ENCODE assay signal across 8 mouse cellular contexts in the genomic region with DNA sequence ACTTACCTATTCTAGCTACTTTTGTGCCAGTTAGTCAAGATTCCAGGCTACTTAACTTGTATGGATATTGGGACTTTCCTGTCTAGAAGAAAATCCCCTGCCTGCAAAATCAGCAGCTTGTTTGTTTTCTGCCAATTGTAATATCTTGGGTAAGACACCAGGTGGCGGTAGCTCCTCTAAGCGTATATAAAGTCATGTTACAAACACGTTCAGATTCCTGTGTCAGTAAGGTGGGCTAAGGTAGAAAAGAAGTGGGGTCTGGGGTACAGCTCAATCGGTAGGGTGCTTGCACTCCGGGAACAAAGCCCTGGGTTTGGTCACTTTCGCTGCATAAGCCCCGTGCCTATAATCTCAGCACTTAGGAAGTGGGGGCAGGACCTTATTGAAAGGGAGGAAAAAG. TPM values are rescaled to one million over a fixed set of nuclear protein-coding genes. Genes with fewer than 3 reads are reported as not detected.
DNase-seq lines count a peak whose midpoint lies in the region; ATAC-seq and TF ChIP-seq lines count a peak whose summit lies in the region.

No protein-coding gene starts in this region.

- peak in 1 of 2 experiments; percentile 10 for DNase-seq in cerebellum, adult 2 months
- DNase-seq in cerebellum, adult 11-12 months: no peak
- peak; percentile 40 for DNase-seq in neural tube, embryonic 10.5 days (ENCODE audit: extremely low spot score, low spot score)
- peak; percentile 27 for DNase-seq in embryonic facial prominence, embryonic 10.5 days (ENCODE audit: low spot score)
- peak; percentile 49 for DNase-seq in limb, embryonic 10.5 days (ENCODE audit: low spot score)
- peak; percentile 31 for DNase-seq in thymus, postnatal 0 days (ENCODE audit: low spot score)
- DNase-seq in layer of hippocampus, adult 9-11 months: no peak

- H3K9ac ChIP-seq in neural tube, embryonic 15.5 days (replicated peaks): no peak overlapping the region

- H3K4me1 ChIP-seq in cerebellum, adult 2 months (ENCODE audit: control insufficient read depth, insufficient read depth, low read length): no peaks in the 10 kb centered on the region
- H3K4me1 ChIP-seq in neural tube, embryonic 15.5 days: no peaks in the 10 kb centered on the region
- H3K4me1 ChIP-seq in embryonic facial prominence, embryonic 10.5 days: no peaks in the 10 kb centered on the region
- no peaks in the 10 kb centered on the region for H3K4me1 ChIP-seq in limb, embryonic 10.5 days

- no peaks in the 10 kb centered on the region for H3K27me3 ChIP-seq in cerebellum, adult 2 months (ENCODE audit: control insufficient read depth, insufficient read depth, low read length)
- no peaks in the 10 kb centered on the region for H3K27me3 ChIP-seq in neural tube, embryonic 15.5 days (replicated peaks)
- H3K27me3 ChIP-seq in embryonic facial prominence, embryonic 10.5 days (replicated peaks; ENCODE audit: low read depth, poor library complexity, severe bottlenecking): 0 out of 2 replicates have a peak, but pooled peaks cover 3% of the 10 kb centered on the region
- H3K27me3 ChIP-seq in limb, embryonic 10.5 days (ENCODE audit: low read depth, poor library complexity, severe bottlenecking): no peaks in the 10 kb centered on the region

- no peak for TF ChIP-seq POLR2A in cerebellum, adult 2 months (IDR thresholded peaks at IDR 0.05; ENCODE audit: borderline replicate concordance, insufficient read depth, low read length)

- H3K27ac ChIP-seq in cerebellum, adult 2 months (ENCODE audit: insufficient read depth, low read length): no peak overlapping the region
- no peak overlapping the region for H3K27ac ChIP-seq in neural tube, embryonic 15.5 days (replicated peaks)
- H3K27ac ChIP-seq in embryonic facial prominence, embryonic 10.5 days (replicated peaks): no peak overlapping the region
- no peak overlapping the region for H3K27ac ChIP-seq in limb, embryonic 10.5 days

- 18% methylated on average over 7 of the region's 7 CpGs for WGBS in cerebellum, adult 2 months
- 19% methylated on average over 7 of the region's 7 CpGs for WGBS in neural tube, embryonic 15.5 days
- 9% methylated on average over 7 of the region's 7 CpGs for WGBS in embryonic facial prominence, embryonic 10.5 days
- 12% methylated on average over 7 of the region's 7 CpGs for WGBS in limb, embryonic 10.5 days

- TF ChIP-seq CTCF in cerebellum, adult 2 months (IDR thresholded peaks at IDR 0.05; ENCODE audit: borderline replicate concordance, insufficient read depth, low read depth, low read length): peak; percentile 32; the same call in 1 of the 2 replicates

- no peak overlapping the region for H3K4me2 ChIP-seq in neural tube, embryonic 15.5 days

- no peaks in the 10 kb centered on the region for H3K9me3 ChIP-seq in neural tube, embryonic 15.5 days (replicated peaks)
- H3K9me3 ChIP-seq in embryonic facial prominence, embryonic 10.5 days: no peaks in the 10 kb centered on the region
- H3K9me3 ChIP-seq in limb, embryonic 10.5 days (replicated peaks): no peaks in the 10 kb centered on the region

- no peak for ATAC-seq in neural tube, embryonic 15.5 days (ENCODE audit: low FRiP score)

- no peaks in the 10 kb centered on the region for H3K36me3 ChIP-seq in neural tube, embryonic 15.5 days
- H3K36me3 ChIP-seq in embryonic facial prominence, embryonic 10.5 days (replicated peaks): no peaks in the 10 kb centered on the region
- H3K36me3 ChIP-seq in limb, embryonic 10.5 days: no peaks in the 10 kb centered on the region

- no peak overlapping the region for H3K4me3 ChIP-seq in cerebellum, adult 2 months (replicated peaks; ENCODE audit: insufficient read depth, low read depth, low read length)
- H3K4me3 ChIP-seq in neural tube, embryonic 15.5 days (replicated peaks): no peak overlapping the region
- no peak overlapping the region for H3K4me3 ChIP-seq in embryonic facial prominence, embryonic 10.5 days
- no peak overlapping the region for H3K4me3 ChIP-seq in limb, embryonic 10.5 days

RNA-seq across cellular contexts. Expression of gene Zfp365, which starts 50.1 kb away (rescaled TPM):
- 32.2 and 39.7 TPM in 2 replicates for polyA plus RNA-seq in cerebellum, adult 2 months (2012; rRNA removed)
- 4.0 TPM in 2 replicates for polyA plus RNA-seq in neural tube, embryonic 15.5 days (2015; fragmentation: Nextera tagmentation; extraction: Ambion mirVana)
- polyA plus RNA-seq in embryonic facial prominence, embryonic 10.5 days (2016; fragmentation: Nextera tagmentation; extraction: Ambion mirVana): 2.1 and 2.2 TPM in 2 replicates
- polyA plus RNA-seq in limb, embryonic 10.5 days (2016; fragmentation: Nextera tagmentation; extraction: Ambion mirVana): 1.2 and 1.9 TPM in 2 replicates
- polyA plus RNA-seq in thymus, postnatal 0 days (2015; fragmentation: Nextera tagmentation; extraction: Ambion mirVana): 0.90 and 1.0 TPM in 2 replicates

Comparison
In these comparisons a context has a peak if more than half of its experiments do, and no peak if none do; other contexts are left out.
1. DNase-seq: peak in neural tube, embryonic 10.5 days (single experiment), embryonic facial prominence, embryonic 10.5 days (single experiment), limb, embryonic 10.5 days (single experiment) and thymus, postnatal 0 days (single experiment); none in cerebellum, adult 11-12 months (single experiment) and layer of hippocampus, adult 9-11 months (single experiment).